Mouse (Mus musculus) fibroblast of lung, adult 2 months (primary cell): ENCODE measurements around the gene Boc.

Experiments used
- DNase-seq: peaks from one replicate; pipeline ENCODE4 v3.0.0-alpha.2; 2011; ENCODE audit warnings: low read depth

Boc gene

GRCm38 (mm10) chr16:44558471-44559329 is at the start of gene Boc:
Gene Boc, minus strand, starts transcription at chr16:44558897.
- DNase-seq: peak; percentile 68

DNA sequence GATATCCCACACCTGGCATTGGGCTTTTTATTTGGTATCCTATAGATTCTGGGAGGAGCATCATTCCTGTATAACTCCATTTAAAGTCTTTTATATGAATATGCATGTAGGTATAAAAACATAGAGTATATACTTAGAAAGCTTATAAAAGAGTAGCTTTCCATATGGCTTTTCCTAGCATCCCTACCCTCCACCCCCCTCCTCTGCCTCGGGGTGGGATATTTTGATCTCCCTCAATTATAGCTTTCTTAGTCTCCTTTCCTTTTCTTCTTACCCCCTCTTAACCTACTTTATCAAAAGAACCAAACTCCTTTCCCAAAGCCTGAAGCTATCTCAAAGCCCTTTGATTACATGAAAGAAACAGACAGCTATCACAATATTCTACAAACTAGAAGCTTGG is 47.9 kb upstream of the Boc start:
- DNase-seq: no peak

GRCm38 (mm10) chr16:44604021-44604616 is 45.4 kb upstream of the Boc start:
- no peak for DNase-seq

DNA sequence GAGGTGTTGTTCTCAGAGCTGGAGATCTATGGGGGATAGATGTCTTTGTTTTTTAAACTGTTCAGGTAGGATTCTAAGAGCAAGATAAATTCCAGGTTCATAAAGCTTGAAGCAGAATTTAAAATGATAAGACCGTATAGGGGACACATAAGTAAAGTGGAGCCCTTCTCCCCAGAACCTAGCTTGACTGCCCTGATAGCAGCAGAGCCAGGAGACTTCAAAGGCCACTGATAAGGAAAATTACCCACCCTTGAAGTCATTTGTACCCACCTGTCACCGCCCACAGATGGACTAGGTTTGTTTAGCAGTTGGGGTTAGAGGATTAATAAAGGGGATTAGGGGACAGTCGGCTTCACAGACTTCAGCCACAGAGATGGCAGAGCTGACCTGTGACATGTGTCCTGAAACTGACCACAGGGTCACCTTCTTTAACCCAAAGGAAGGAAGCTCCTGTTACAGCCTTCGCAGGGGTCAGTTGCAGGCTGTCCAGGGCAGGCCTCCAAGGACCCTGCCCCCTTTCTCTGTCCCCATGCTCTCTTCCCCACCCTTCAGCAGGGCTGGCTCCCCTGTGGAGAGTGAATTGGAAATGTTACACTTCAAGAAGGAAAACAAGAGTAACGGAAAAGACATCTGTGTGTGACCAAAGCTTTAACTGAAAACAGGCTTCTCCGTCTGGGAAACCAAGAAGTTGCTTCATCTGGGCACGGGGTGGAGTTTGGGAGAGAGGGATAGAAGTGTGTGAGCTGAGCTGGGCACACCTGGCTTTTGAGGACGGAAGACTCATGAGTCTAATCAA is 43.5 kb upstream of the Boc start:
- DNase-seq: peak; percentile 63

- DNase-seq: no peak
These were observed 42.5 kb upstream of the Boc start for GRCm38 (mm10) chr16:44601182-44601581.

- no peak for DNase-seq
These were observed 38.6 kb upstream of the Boc start for GRCm38 (mm10) chr16:44597106-44597806.

GRCm38 (mm10) chr16:44589506-44589905 is 30.8 kb upstream of the Boc start:
- no peak for DNase-seq

DNA sequence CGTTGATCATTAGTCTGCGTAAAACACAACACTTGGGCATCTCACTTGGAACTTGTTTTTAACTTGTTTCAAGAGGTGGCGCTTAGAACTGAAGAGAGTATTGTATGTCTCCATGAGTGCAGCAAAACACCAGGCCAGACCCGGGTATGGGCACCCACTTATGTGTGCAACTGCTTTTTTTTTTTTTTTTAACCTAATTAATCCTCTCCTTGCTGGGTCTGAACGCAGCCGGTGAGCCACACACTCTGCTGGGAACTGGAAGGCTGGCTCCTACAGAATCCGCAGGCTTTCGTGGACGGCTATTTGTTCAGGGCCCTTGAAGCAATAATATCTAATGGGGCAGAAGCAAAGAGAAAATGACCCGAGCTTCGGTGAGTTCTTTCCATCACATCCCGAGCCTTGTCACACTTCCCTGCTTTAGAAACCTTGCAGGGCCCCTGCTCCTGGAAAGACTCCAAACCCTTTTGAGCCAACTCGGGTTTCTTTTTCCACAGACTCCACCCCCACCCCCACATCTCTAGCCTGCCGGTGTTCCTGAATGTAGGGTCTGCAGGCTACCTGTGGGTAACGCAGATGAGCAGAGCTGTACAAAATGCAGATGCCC is 20.8 kb upstream of the Boc start:
- DNase-seq: no peak

DNA sequence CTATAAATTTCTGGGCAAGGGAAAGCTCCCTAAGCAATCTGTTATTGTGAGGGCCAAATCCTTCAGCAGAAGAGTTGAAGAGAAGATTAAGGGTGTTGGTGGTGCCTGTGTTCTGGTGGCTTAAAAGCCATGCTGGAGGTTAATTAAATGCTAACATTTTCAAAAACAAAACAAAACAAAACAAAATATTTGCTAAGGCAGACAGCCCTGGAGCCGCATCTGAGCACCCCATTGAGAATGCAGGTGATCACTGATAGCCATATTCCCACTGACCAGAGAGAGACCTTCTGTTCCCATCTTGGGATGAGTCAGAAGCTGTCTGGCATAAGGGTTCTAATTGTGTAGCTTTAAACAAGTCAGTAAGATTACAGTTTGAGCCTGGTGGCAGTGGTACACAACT is 19.9 kb upstream of the Boc start:
- no peak for DNase-seq

DNA sequence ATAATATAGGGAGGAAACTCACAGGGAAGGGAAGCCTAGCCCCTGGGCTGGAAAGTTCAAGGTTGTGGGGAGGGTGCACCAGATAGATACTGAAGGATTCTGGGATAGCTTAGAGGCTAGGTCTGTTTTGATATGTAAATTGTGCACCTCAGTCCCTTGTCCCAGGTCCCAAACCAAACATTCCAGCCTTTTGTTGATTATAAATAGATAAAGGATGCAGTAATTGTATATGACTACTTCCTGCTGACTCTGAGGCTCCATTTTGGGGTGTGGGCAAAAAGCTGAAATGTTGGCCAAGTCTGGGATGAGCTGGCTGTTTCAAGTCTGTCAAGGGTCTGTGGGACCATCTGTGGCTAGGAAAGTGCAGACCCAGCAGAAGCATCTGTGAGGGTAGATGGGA is 9.4 kb upstream of the Boc start:
- no peak for DNase-seq

DNA sequence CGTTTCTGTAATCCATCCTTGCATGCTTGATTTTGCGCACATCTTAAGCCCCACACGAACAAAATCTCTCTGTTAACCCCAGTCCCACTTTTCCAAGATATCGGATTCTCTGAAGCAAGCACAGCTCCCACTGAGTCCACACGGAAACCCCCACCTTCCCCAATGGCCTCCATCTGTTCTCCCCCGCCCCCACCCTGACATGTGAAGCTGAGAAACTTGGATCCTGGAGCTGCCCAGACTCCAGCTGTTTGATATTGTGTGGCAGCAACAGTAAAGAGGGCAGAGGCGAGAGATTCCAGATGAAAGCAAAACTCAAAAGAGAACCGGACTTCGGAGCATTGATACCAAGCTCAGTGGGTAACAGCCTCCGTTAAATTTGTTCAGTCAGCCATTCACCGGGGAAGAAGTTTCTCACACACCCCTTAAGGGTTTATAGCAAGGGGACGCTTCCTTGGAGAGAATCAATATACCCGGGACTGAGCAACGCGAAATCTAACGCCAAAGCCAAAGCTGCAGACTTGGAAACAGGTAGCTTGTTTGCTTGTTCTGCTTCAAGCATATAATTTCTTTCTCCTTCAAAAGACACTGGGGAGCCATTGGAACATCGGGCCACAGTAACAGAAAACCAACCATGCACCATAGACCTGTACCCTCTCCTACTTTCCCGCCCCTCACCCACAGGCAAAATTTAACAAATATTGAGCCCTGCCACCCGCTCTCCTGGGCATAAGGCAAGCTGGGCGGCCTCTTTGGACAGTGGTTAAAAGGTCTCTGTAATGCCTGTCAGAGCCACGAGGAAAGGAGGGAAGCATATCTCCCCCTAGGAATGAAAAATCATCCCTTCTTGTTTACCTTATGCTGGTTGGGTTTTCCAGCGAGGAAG is 6.9 kb upstream of the Boc start:
- no peak for DNase-seq

GRCm38 (mm10) chr16:44564359-44564758 is 5.7 kb upstream of the Boc start:
- DNase-seq: no peak

DNA sequence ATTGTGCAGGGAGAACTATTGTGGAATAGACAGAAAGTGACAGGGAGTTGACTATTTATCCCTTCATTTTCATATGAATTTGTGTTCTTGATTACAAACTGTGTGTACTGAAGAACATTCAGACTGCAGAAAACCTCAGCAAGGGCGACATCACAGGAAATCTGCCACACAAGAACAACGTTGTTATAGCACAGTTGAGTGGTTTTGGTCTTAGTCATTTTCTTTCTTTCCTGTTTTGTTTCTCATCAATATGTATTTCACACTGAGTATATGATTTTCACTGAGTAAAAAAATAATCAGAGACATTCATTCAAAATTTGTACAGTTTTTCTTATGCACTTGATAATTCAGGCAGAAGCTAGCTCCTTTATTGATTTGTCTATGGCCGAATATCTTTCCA is 3.4 kb upstream of the Boc start:
- DNase-seq: no peak

DNA sequence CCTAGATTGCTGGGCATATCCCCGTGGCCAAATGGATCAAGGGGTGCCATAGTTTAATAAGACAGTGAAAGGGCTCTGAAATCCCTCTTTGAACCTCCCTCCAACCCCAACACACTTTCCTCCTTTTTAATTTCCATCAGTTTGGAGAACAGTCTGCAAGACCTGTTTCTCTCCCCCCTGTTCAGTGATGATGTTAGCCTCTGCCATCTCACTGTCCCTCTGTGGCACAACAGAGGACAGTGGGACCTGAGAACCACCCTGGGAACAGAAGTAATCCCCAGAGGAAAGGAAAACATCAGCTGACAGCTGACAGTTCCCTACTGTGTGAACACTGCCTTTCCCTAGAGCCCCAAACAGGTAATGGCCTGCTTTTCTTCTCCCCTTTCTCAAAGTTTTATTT is 1.5 kb upstream of the Boc start:
- no peak for DNase-seq

DNA sequence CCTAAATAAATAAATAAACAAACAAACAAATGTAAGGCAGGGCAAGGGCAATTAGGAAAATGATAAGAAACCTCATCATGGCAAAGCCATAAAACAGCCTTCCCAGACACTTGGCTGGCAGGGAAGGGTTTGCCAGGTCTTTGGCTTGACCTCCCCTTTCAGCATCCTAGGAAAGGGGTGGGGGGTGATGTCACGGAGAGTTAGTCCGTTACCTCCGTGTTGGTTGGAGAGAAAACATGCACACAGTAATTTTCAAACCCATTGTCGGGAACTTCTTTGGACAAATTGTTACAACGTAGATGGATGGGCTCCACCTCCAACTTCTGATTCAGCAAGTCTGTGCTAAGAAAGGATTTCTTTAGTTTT is 616 bp upstream of the Boc start:
- DNase-seq: no peak

GRCm38 (mm10) chr16:44557661-44558470 is 831 bp downstream of the Boc start:
- peak; percentile 40 for DNase-seq

- DNase-seq: peak; percentile 21
These were observed 1.6 kb downstream of the Boc start for GRCm38 (mm10) chr16:44557084-44557483.

DNA sequence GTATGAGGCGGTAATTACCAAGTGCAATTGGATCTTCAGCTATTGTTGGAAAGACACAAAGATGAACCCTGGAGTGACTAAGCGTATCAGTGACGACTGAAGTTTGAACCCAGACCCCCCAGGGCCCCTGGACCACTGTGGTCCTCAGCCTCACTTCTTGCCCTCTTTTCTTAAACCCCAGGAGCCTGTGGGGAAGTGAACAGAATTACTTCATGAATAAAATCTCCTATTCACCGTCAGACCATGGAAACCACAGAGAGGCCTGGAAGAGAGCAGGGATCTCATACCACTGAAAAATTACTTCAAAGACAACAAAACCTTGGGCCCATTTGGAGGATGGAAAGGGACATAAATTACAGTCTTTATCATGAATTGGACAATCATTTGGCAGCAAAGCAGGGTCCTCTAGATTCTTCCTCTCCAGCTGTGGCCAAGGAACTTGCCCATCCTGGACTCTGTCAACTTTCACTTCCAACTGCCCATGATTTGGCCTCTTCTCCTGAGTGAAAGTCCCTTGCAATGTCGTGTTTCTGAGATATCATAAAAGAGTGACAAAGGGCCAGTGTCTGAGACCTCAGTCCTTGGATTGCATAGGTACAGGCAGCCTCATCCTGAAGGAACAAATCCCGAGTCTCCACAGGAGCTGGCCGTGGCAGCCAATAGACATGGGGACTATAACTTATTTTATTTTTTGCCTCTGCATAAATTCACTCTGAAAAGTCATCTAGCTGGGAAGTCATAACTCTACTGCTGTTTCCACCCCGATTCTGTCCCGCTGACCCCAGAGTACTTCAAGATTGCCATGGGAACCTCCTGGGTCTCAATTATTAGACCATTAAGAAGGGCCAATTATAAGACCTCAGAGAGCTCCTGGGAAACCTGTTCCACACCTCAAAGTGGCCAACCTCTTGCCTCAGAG is 2.6 kb downstream of the Boc start:
- no peak for DNase-seq

GRCm38 (mm10) chr16:44553861-44554260 is 4.8 kb downstream of the Boc start:
- no peak for DNase-seq
